Mouse (Mus musculus) thymus, postnatal 10 days (tissue): ENCODE results near the gene Aup1.

Source experiments
- DNase-seq, 2 experiments: peaks; one replicate each; pipeline ENCODE4 v3.0.0; 2021; ENCODE audit warnings: low spot score in 2 of 2

Gene Aup1

GRCm38 (mm10) chr6:83069488-83070246 is 15.3 kb downstream of the Aup1 start:
- DNase-seq = no peak

GRCm38 (mm10) chr6:83070247-83070310 is 15.8 kb downstream of the Aup1 start, which contains the start of gene Tlx2:
Tlx2 (minus strand) TSS chr6:83070293.
- no peak for DNase-seq

GRCm38 (mm10) chr6:83070311-83071219 is 16.2 kb downstream of the Aup1 start:
- DNase-seq = no peak

GRCm38 (mm10) chr6:83071220-83071619 is 16.9 kb downstream of the Aup1 start:
- no peak for DNase-seq

- peak in 1 of 2 experiments; percentile 33 for DNase-seq
Observed at GRCm38 (mm10) chr6:83074979-83075378, 20.7 kb downstream of the Aup1 start.

- peak in 1 of 2 experiments; percentile 23 for DNase-seq
Observed at GRCm38 (mm10) chr6:83077630-83078323, 23.5 kb downstream of the Aup1 start, which contains the start of gene Pcgf1. Pcgf1 (plus strand) TSS chr6:83077869.

GRCm38 (mm10) chr6:83078324-83078858 is 24.1 kb downstream of the Aup1 start:
- peak; percentile 98 to 100 for DNase-seq

GRCm38 (mm10) chr6:83080210-83080609 is 25.9 kb downstream of the Aup1 start:
- DNase-seq = no peak

GRCm38 (mm10) chr6:83083497-83083896 is 29.2 kb downstream of the Aup1 start:
- DNase-seq = no peak

- DNase-seq = no peak
Observed at GRCm38 (mm10) chr6:83084477-83084876, 30.2 kb downstream of the Aup1 start.

GRCm38 (mm10) chr6:83086121-83087035 is 32.1 kb downstream of the Aup1 start, which contains the start of gene Lbx2:
Lbx2 (plus strand) TSS chr6:83086367.
- no peak for DNase-seq

GRCm38 (mm10) chr6:83087205-83087925 is 33.0 kb downstream of the Aup1 start:
- no peak for DNase-seq

- DNase-seq = no peak
Observed at GRCm38 (mm10) chr6:83087926-83088260, 33.6 kb downstream of the Aup1 start.

- DNase-seq = no peak
Observed at GRCm38 (mm10) chr6:83092416-83093127, 38.3 kb downstream of the Aup1 start.

- DNase-seq = peak in 1 of 2 experiments; percentile 49
Observed at GRCm38 (mm10) chr6:83095968-83096367, 41.6 kb downstream of the Aup1 start.

GRCm38 (mm10) chr6:83098411-83098810 is 44.1 kb downstream of the Aup1 start:
- no peak for DNase-seq

GRCm38 (mm10) chr6:83101316-83101687 is 47.0 kb downstream of the Aup1 start, which contains the start of the genes Ccdc142 and Gm42688:
Ccdc142 (plus strand) TSS chr6:83101601.
Gm42688 (plus strand) TSS chr6:83101617.
- DNase-seq = peak; percentile 89 to 90

GRCm38 (mm10) chr6:83101688-83102556 is 47.6 kb downstream of the Aup1 start:
- DNase-seq = peak; percentile 71 to 82

GRCm38 (mm10) chr6:83103130-83103650 is 48.9 kb downstream of the Aup1 start:
- DNase-seq = no peak
